Mouse (Mus musculus) midbrain, embryonic 10.5 days (tissue): ENCODE data around the gene Adamts17. TPM values are rescaled to one million over a fixed set of nuclear protein-coding genes. Genes with fewer than 3 reads are reported as not detected.

Experiments
- DNase-seq: peaks from one replicate; pipeline ENCODE4 v3.0.0-alpha.2; 2017; ENCODE audit warnings: low spot score
- H3K27ac ChIP-seq: fragments of 300-500 bp; sonication (generic); replicated peaks from 2 replicates; pipeline ENCODE4 v1.5.1; 2016; ENCODE audit warnings: mild to moderate bottlenecking
- H3K27me3 ChIP-seq: fragments of 300-500 bp; sonication (generic); 2 replicates; pipeline ENCODE4 v1.6.1; 2016; ENCODE audit warnings: low read depth, mild to moderate bottlenecking; ENCODE audit not compliant: poor library complexity, severe bottlenecking
- H3K36me3 ChIP-seq: fragments of 300-500 bp; sonication (generic); 2 replicates; pipeline ENCODE4 v1.6.1; 2016; ENCODE audit warnings: mild to moderate bottlenecking, moderate library complexity
- H3K4me1 ChIP-seq: fragments of 300-500 bp; sonication (generic); 2 replicates; pipeline ENCODE4 v1.6.1; 2016
- H3K4me3 ChIP-seq: fragments of 300-500 bp; sonication (generic); 2 replicates; pipeline ENCODE4 v1.5.1; 2016; ENCODE audit warnings: mild to moderate bottlenecking, moderate library complexity
- H3K9me3 ChIP-seq: fragments of 300-500 bp; sonication (generic); replicated peaks from 2 replicates; pipeline ENCODE4 v1.6.1; 2016; ENCODE audit warnings: mild to moderate bottlenecking
- WGBS: fragments of 180-500 bp; shearing (Covaris S2); methylation state at CpG from one replicate; pipeline ENCODE4 v1.1.7; 2016; 5-methylcytosine and 5-hydroxymethylcytosine counted together
- polyA plus RNA-seq: library from polyadenylated mRNA; unstranded; fragments of >200 nt; fragmentation: Nextera tagmentation; extraction: Ambion mirVana; gene quantifications from 2 replicates; pipeline ENCODE4 v1.2.1, GENCODE M21; 2016

Gene Adamts17
- polyA plus RNA-seq, 1 experiment from 2014 or later: 0.75 TPM

- no peak overlapping the region for H3K4me3 ChIP-seq
- WGBS: 92% methylated on average over 3 of the region's 3 CpGs
These were observed 210.9 kb downstream of the Adamts17 start for GRCm38 (mm10) chr7:67050424-67050823.

GRCm38 (mm10) chr7:67051089-67051718 is 211.7 kb downstream of the Adamts17 start:
- Histone ChIP-seq H3K27ac (no peak overlapping the region), H3K27me3 (no peaks in the 10 kb centered on the region), H3K9me3 (no peaks in the 10 kb centered on the region), H3K36me3 (no peaks in the 10 kb centered on the region), H3K4me1 (0 out of 2 replicates have a peak, but pooled peaks cover 2% of the 10 kb centered on the region), H3K4me3 (no peak overlapping the region)
- DNase-seq: no peak
- 80% methylated on average over 7 of the region's 7 CpGs for WGBS

More at GRCm38 (mm10) chr7:67050424-67050823, 210.9 kb downstream of the Adamts17 start:
- 0 out of 2 replicates have a peak, but pooled peaks cover 5% of the 10 kb centered on the region for H3K4me1 ChIP-seq
- no peak for DNase-seq
- no peaks in the 10 kb centered on the region for H3K9me3 ChIP-seq
- no peaks in the 10 kb centered on the region for H3K36me3 ChIP-seq
- no peak overlapping the region for H3K27ac ChIP-seq
- H3K27me3 ChIP-seq: no peaks in the 10 kb centered on the region

- Histone ChIP-seq H3K36me3 (no peaks in the 10 kb centered on the region), H3K27me3 (no peaks in the 10 kb centered on the region), H3K4me3 (no peak overlapping the region), H3K9me3 (no peaks in the 10 kb centered on the region), H3K27ac (no peak overlapping the region), H3K4me1 (no peaks in the 10 kb centered on the region)
- DNase-seq: no peak
- WGBS: 86% methylated on average over 3 of the region's 3 CpGs
These were observed 215.3 kb downstream of the Adamts17 start for GRCm38 (mm10) chr7:67054876-67055275.

GRCm38 (mm10) chr7:67055510-67055909 is 216.0 kb downstream of the Adamts17 start:
- DNase-seq: no peak
- Histone ChIP-seq H3K4me3 (no peak overlapping the region), H3K4me1 (no peaks in the 10 kb centered on the region), H3K36me3 (no peaks in the 10 kb centered on the region), H3K27ac (no peak overlapping the region), H3K27me3 (no peaks in the 10 kb centered on the region), H3K9me3 (no peaks in the 10 kb centered on the region)
- WGBS: 81% methylated on average over 3 of the region's 3 CpGs

- H3K4me1 ChIP-seq: no peaks in the 10 kb centered on the region
- no peaks in the 10 kb centered on the region for H3K36me3 ChIP-seq
- H3K27me3 ChIP-seq: no peaks in the 10 kb centered on the region
- WGBS: 82% methylated on average over 9 of the region's 9 CpGs
- peak; percentile 31 for DNase-seq
- no peak overlapping the region for H3K4me3 ChIP-seq
- H3K27ac ChIP-seq: no peak overlapping the region
- H3K9me3 ChIP-seq: no peaks in the 10 kb centered on the region
These were observed 222.2 kb downstream of the Adamts17 start for GRCm38 (mm10) chr7:67061756-67062155.

GRCm38 (mm10) chr7:67062571-67062970 is 223.0 kb downstream of the Adamts17 start:
- Histone ChIP-seq H3K36me3 (no peaks in the 10 kb centered on the region), H3K4me3 (no peak overlapping the region), H3K4me1 (no peaks in the 10 kb centered on the region), H3K27me3 (no peaks in the 10 kb centered on the region), H3K9me3 (no peaks in the 10 kb centered on the region), H3K27ac (no peak overlapping the region)
- 83% methylated on average over 2 of the region's 2 CpGs for WGBS
- no peak for DNase-seq

GRCm38 (mm10) chr7:67064627-67065305 is 225.2 kb downstream of the Adamts17 start:
- DNase-seq: no peak
- H3K36me3 ChIP-seq: no peaks in the 10 kb centered on the region
- H3K27me3 ChIP-seq: no peaks in the 10 kb centered on the region
- WGBS: 85% methylated on average over 10 of the region's 10 CpGs
- no peak overlapping the region for H3K4me3 ChIP-seq
- H3K27ac ChIP-seq: no peak overlapping the region
- no peaks in the 10 kb centered on the region for H3K4me1 ChIP-seq
- H3K9me3 ChIP-seq: no peaks in the 10 kb centered on the region

GRCm38 (mm10) chr7:67065631-67066030 is 226.1 kb downstream of the Adamts17 start:
- no peaks in the 10 kb centered on the region for H3K4me1 ChIP-seq
- DNase-seq: no peak
- WGBS: 93% methylated on average over 4 of the region's 4 CpGs
- no peaks in the 10 kb centered on the region for H3K36me3 ChIP-seq
- no peak overlapping the region for H3K4me3 ChIP-seq
- H3K9me3 ChIP-seq: no peaks in the 10 kb centered on the region
- no peaks in the 10 kb centered on the region for H3K27me3 ChIP-seq
- no peak overlapping the region for H3K27ac ChIP-seq

GRCm38 (mm10) chr7:67072015-67072685 is 232.6 kb downstream of the Adamts17 start:
- Histone ChIP-seq H3K27me3 (no peaks in the 10 kb centered on the region), H3K4me3 (no peak overlapping the region), H3K4me1 (no peaks in the 10 kb centered on the region), H3K27ac (no peak overlapping the region), H3K36me3 (no peaks in the 10 kb centered on the region), H3K9me3 (no peaks in the 10 kb centered on the region)
- 91% methylated on average over 10 of the region's 10 CpGs for WGBS
- no peak for DNase-seq

- no peaks in the 10 kb centered on the region for H3K4me1 ChIP-seq
- WGBS: 94% methylated on average over 10 of the region's 10 CpGs
- H3K27ac ChIP-seq: no peak overlapping the region
- no peaks in the 10 kb centered on the region for H3K27me3 ChIP-seq
- no peaks in the 10 kb centered on the region for H3K9me3 ChIP-seq
- H3K4me3 ChIP-seq: no peak overlapping the region
- no peak for DNase-seq
- H3K36me3 ChIP-seq: no peaks in the 10 kb centered on the region
These were observed 243.2 kb downstream of the Adamts17 start for GRCm38 (mm10) chr7:67082751-67083150.

GRCm38 (mm10) chr7:67087759-67088158 is 248.2 kb downstream of the Adamts17 start:
- no peaks in the 10 kb centered on the region for H3K9me3 ChIP-seq
- H3K36me3 ChIP-seq: no peaks in the 10 kb centered on the region
- H3K27ac ChIP-seq: no peak overlapping the region
- H3K27me3 ChIP-seq: no peaks in the 10 kb centered on the region
- H3K4me3 ChIP-seq: no peak overlapping the region
- no peaks in the 10 kb centered on the region for H3K4me1 ChIP-seq
- WGBS: 77% methylated on average over 6 of the region's 6 CpGs
- DNase-seq: no peak

- 91% methylated on average over 2 of the region's 2 CpGs for WGBS
- DNase-seq: no peak
- H3K9me3 ChIP-seq: no peaks in the 10 kb centered on the region
- H3K36me3 ChIP-seq: no peaks in the 10 kb centered on the region
- no peaks in the 10 kb centered on the region for H3K4me1 ChIP-seq
- no peak overlapping the region for H3K4me3 ChIP-seq
- no peaks in the 10 kb centered on the region for H3K27me3 ChIP-seq
- no peak overlapping the region for H3K27ac ChIP-seq
These were observed 257.6 kb downstream of the Adamts17 start for GRCm38 (mm10) chr7:67097096-67097495.

- DNase-seq: no peak
- no peaks in the 10 kb centered on the region for H3K36me3 ChIP-seq
- 84% methylated on average over 3 of the region's 3 CpGs for WGBS
These were observed 262.0 kb downstream of the Adamts17 start for GRCm38 (mm10) chr7:67101418-67101973.

More at GRCm38 (mm10) chr7:67101418-67101973, 262.0 kb downstream of the Adamts17 start:
- Histone ChIP-seq H3K4me1 (no peaks in the 10 kb centered on the region), H3K27ac (no peak overlapping the region), H3K4me3 (no peak overlapping the region), H3K9me3 (no peaks in the 10 kb centered on the region), H3K27me3 (no peaks in the 10 kb centered on the region)
